Comparison of ENCODE assay signal across 15 mouse cellular contexts in the genomic region with DNA sequence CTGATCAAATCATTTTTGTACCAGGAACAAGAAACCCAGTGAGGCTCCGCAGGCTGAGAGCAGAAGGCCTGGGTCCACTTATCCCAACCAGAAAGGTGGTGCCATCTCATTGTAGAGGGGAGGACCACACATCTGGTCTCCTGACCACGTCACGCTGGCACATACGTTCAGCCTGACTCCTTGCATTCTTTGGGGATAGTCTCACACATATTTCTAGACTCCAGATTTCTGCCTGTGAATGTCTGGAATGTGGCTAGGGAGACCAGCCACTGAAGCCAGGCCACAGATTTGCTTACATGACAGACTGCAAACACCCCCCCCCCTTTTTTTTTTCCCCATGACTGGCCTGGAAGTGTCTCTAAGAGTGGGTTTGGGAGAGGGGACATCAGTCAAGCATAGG. TPM values are rescaled to one million over a fixed set of nuclear protein-coding genes. Genes with fewer than 3 reads are reported as not detected.
DNase-seq lines count a peak whose midpoint lies in the region; ATAC-seq lines count a peak whose summit lies in the region.
"Had no signal": no experiment of that assay in that cellular context is flagged by ENCODE, and none has a peak within 500 bp of the region (broad histone marks: within the 10 kb centered on the region; RNA-seq: fewer than 3 reads in every experiment).

No protein-coding gene starts in this region.

- WGBS in heart, embryonic 15.5 days: 39% methylated on average over 4 of the region's 4 CpGs
- WGBS in lung, embryonic 16.5 days: 32% methylated on average over 4 of the region's 4 CpGs

- intact Hi-C loops in heart, postnatal 36 days (cut with DNase I): no loop called here

- DNase-seq in heart, postnatal 36 days: no peak
- DNase-seq in lung, postnatal 10 days: no peak
- DNase-seq in NIH3T3 (ENCODE audit: low read depth): peak; percentile 80
- peak; percentile 54 for DNase-seq in fibroblast of lung, adult 2 months (ENCODE audit: low read depth)
- no peak for DNase-seq in T-cell, adult 2 months (ENCODE audit: low spot score)
- DNase-seq in left cerebral cortex, adult 9 months (ENCODE audit: low spot score in 2 of 2): no peak
- DNase-seq: adrenal gland, postnatal 36 days; heart, postnatal 4 days; kidney, adult 11 months; liver, embryonic 13.5 days; right cerebral cortex, adult 18-20 months had no signal

- no peaks in the 10 kb centered on the region for H3K36me3 ChIP-seq in heart, embryonic 15.5 days
- H3K36me3 ChIP-seq in lung, embryonic 16.5 days (ENCODE audit: control insufficient read depth, insufficient read depth, low read length): no peaks in the 10 kb centered on the region
- H3K36me3 ChIP-seq: liver, embryonic 13.5 days; neural tube, embryonic 15.5 days had no signal

- ATAC-seq in heart, embryonic 15.5 days (replicated peaks; ENCODE audit: insufficient number of reproducible peaks, insufficient read depth, low FRiP score, low read depth): 0 out of 2 replicates have a peak, but pooled peaks have one; percentile 24
- ATAC-seq in lung, embryonic 16.5 days (ENCODE audit: low read depth): 0 out of 2 replicates have a peak, but pooled peaks have one; percentile 44

- H3K4me1 ChIP-seq in heart, embryonic 15.5 days (replicated peaks): peaks cover 20% of the 10 kb centered on the region
- 0 out of 2 replicates have a peak, but pooled peaks cover 7% of the 10 kb centered on the region for H3K4me1 ChIP-seq in lung, embryonic 16.5 days (replicated peaks; ENCODE audit: control insufficient read depth, insufficient read depth, low read length)
- H3K4me1 ChIP-seq: liver, embryonic 13.5 days had no signal

- no peaks in the 10 kb centered on the region for H3K9me3 ChIP-seq in heart, embryonic 15.5 days (replicated peaks)
- no peaks in the 10 kb centered on the region for H3K9me3 ChIP-seq in lung, embryonic 16.5 days (ENCODE audit: control insufficient read depth, low read length)
- H3K9me3 ChIP-seq: liver, embryonic 13.5 days; megakaryocyte, embryonic 14.5 days; neural tube, embryonic 15.5 days had no signal

- H3K27me3 ChIP-seq in heart, embryonic 15.5 days: no peaks in the 10 kb centered on the region
- H3K27me3 ChIP-seq in lung, embryonic 16.5 days (ENCODE audit: control insufficient read depth, insufficient read depth, low read depth, low read length): no peaks in the 10 kb centered on the region
- H3K27me3 ChIP-seq: liver, embryonic 13.5 days; neural tube, embryonic 15.5 days had no signal

- H3K27ac ChIP-seq in heart, embryonic 15.5 days: no peak overlapping the region
- no peak overlapping the region for H3K27ac ChIP-seq in lung, embryonic 16.5 days (ENCODE audit: low read length)
- H3K27ac ChIP-seq: liver, embryonic 13.5 days; neural tube, embryonic 15.5 days had no signal

- H3K9ac ChIP-seq in heart, embryonic 15.5 days: no peak overlapping the region
- H3K9ac ChIP-seq in lung, embryonic 16.5 days (ENCODE audit: low read length): no peak overlapping the region
- H3K9ac ChIP-seq: liver, embryonic 13.5 days; neural tube, embryonic 15.5 days had no signal

- H3K4me3 ChIP-seq in heart, embryonic 15.5 days: no peak overlapping the region
- no peak overlapping the region for H3K4me3 ChIP-seq in lung, embryonic 16.5 days (ENCODE audit: low read length)
- H3K4me3 ChIP-seq: liver, embryonic 13.5 days; megakaryocyte, embryonic 14.5 days; neural tube, embryonic 15.5 days had no signal

- no peak overlapping the region for H3K4me2 ChIP-seq in heart, embryonic 15.5 days
- H3K4me2 ChIP-seq in lung, embryonic 16.5 days (ENCODE audit: low read depth, low read length): no peak overlapping the region
- H3K4me2 ChIP-seq: liver, embryonic 13.5 days; neural tube, embryonic 15.5 days had no signal

RNA-seq across cellular contexts. Expression of a gene that starts 58.9 kb away (rescaled TPM):
- 41.4 and 54.7 TPM in 2 replicates for polyA plus RNA-seq in heart, embryonic 15.5 days (2015; fragmentation: Nextera tagmentation; extraction: Ambion mirVana)
- 10 to 100 TPM; 35.1 to 35.4 TPM for total RNA-seq in heart, postnatal 36 days (2021)
- 80.1 and 85.3 TPM in 2 replicates for polyA plus RNA-seq in lung, embryonic 16.5 days (2015; fragmentation: Nextera tagmentation; extraction: Ambion mirVana)

Comparison
In these comparisons a context has a peak if more than half of its experiments do, and no peak if none do; other contexts are left out.
1. DNase-seq: peak in NIH3T3 (single experiment) and fibroblast of lung, adult 2 months (single experiment); none in heart, postnatal 36 days (0 of 2), lung, postnatal 10 days (single experiment), T-cell, adult 2 months (single experiment) and left cerebral cortex, adult 9 months (0 of 2).